Mouse (Mus musculus) hindbrain, embryonic 11.5 days (tissue): ENCODE measurements around the gene Cd300e. TPM values are rescaled to one million over a fixed set of nuclear protein-coding genes. Genes with fewer than 3 reads are reported as not detected.

Source experiments
- ATAC-seq: fragments of 200-750 bp; cut with Nextera tagmentation; 2 replicates; pipeline ENCODE4 v1.8.0; 2017; ENCODE audit warnings: mild to moderate bottlenecking, moderate TSS enrichment, moderate library complexity; ENCODE audit not compliant: low FRiP score
- DNase-seq: peaks from one replicate; pipeline ENCODE4 v3.0.0-alpha.2; 2015; ENCODE audit warnings: low spot score
- H3K27ac ChIP-seq: fragments of 300-500 bp; sonication (generic); 2 replicates; pipeline ENCODE4 v1.5.1; 2014; ENCODE audit warnings: mild to moderate bottlenecking, low read depth, low read length
- H3K27me3 ChIP-seq: fragments of 300-500 bp; sonication (generic); 2 replicates; pipeline ENCODE4 v1.6.1; 2014; ENCODE audit warnings: mild to moderate bottlenecking, low read length, moderate library complexity, mixed read lengths; ENCODE audit not compliant: control insufficient read depth, insufficient read depth
- H3K36me3 ChIP-seq: fragments of 300-500 bp; sonication (generic); 2 replicates; pipeline ENCODE4 v1.6.1; 2014; ENCODE audit warnings: mild to moderate bottlenecking, low read length, moderate library complexity, mixed read lengths; ENCODE audit not compliant: control insufficient read depth, insufficient read depth
- H3K4me1 ChIP-seq: fragments of 300-500 bp; sonication (generic); replicated peaks from 2 replicates; pipeline ENCODE4 v1.6.1; 2014; ENCODE audit warnings: low read length, mixed read lengths; ENCODE audit not compliant: control insufficient read depth, insufficient read depth
- H3K4me2 ChIP-seq: fragments of 300-500 bp; sonication (generic); replicated peaks from 2 replicates; pipeline ENCODE4 v1.6.1; 2014; ENCODE audit warnings: mild to moderate bottlenecking, low read depth, low read length
- H3K4me3 ChIP-seq: fragments of 300-500 bp; sonication (generic); 2 replicates; pipeline ENCODE4 v1.5.1; 2014; ENCODE audit warnings: low read depth, low read length
- H3K9ac ChIP-seq: fragments of 300-500 bp; sonication (generic); 2 replicates; pipeline ENCODE4 v1.6.1; 2014; ENCODE audit warnings: low read depth, low read length
- H3K9me3 ChIP-seq: fragments of 300-500 bp; sonication (generic); 2 replicates; pipeline ENCODE4 v1.6.1; 2016; ENCODE audit warnings: low read length; ENCODE audit not compliant: control insufficient read depth
- WGBS: fragments of 180-500 bp; shearing (Covaris S2); extraction: QIAGEN DNeasy Blood & Tissue Kit; methylation state at CpG from one replicate; pipeline ENCODE4 v1.1.7; 2014; 5-methylcytosine and 5-hydroxymethylcytosine counted together
- polyA plus RNA-seq: library from polyadenylated mRNA; unstranded; fragments of >200 nt; fragmentation: Nextera tagmentation; extraction: Ambion mirVana; gene quantifications from 2 replicates; pipeline ENCODE4 v1.2.1, GENCODE M21; 2014

The Cd300e gene
- polyA plus RNA-seq, 1 experiment from 2014 or later = not detected

- peaks cover 9% of the 10 kb centered on the region for H3K27me3 ChIP-seq
- H3K9ac ChIP-seq = no peak overlapping the region
- no peak overlapping the region for H3K27ac ChIP-seq
- H3K4me3 ChIP-seq = no peak overlapping the region
- H3K4me2 ChIP-seq = no peak overlapping the region
- ATAC-seq = no peak
- H3K4me1 ChIP-seq = peaks cover 3% of the 10 kb centered on the region
- no peak for DNase-seq
- H3K36me3 ChIP-seq = no peaks in the 10 kb centered on the region
- H3K9me3 ChIP-seq = no peaks in the 10 kb centered on the region
- WGBS = 72% methylated on average over 7 of the region's 7 CpGs
Measured at GRCm38 (mm10) chr11:115086213-115086612, 24.2 kb upstream of the Cd300e start.

- Histone ChIP-seq H3K4me1 (peaks cover 3% of the 10 kb centered on the region), H3K4me2 (no peak overlapping the region), H3K27me3 (no peaks in the 10 kb centered on the region; the same call in 1 of the 2 replicates), H3K27ac (no peak overlapping the region), H3K9ac (no peak overlapping the region), H3K4me3 (no peak overlapping the region), H3K9me3 (no peaks in the 10 kb centered on the region), H3K36me3 (no peaks in the 10 kb centered on the region)
- DNase-seq (no peak), ATAC-seq (no peak)
- WGBS = 52% methylated on average over 8 of the region's 8 CpGs
Measured at GRCm38 (mm10) chr11:115085064-115085463, 23.1 kb upstream of the Cd300e start.

- H3K27me3 ChIP-seq = no peaks in the 10 kb centered on the region; the same call in 1 of the 2 replicates
- no peak overlapping the region for H3K4me3 ChIP-seq
- H3K27ac ChIP-seq = no peak overlapping the region
- 28% methylated on average over 12 of the region's 12 CpGs for WGBS
- no peak overlapping the region for H3K4me2 ChIP-seq
- H3K9me3 ChIP-seq = no peaks in the 10 kb centered on the region
- DNase-seq (no peak), ATAC-seq (no peak)
- peaks cover 3% of the 10 kb centered on the region for H3K4me1 ChIP-seq
- H3K36me3 ChIP-seq = no peaks in the 10 kb centered on the region
- H3K9ac ChIP-seq = no peak overlapping the region
Measured at GRCm38 (mm10) chr11:115084595-115084994, 22.6 kb upstream of the Cd300e start.

- no peaks in the 10 kb centered on the region for H3K36me3 ChIP-seq
- no peak overlapping the region for H3K27ac ChIP-seq
- H3K9ac ChIP-seq = no peak overlapping the region
- 49% methylated on average over 18 of the region's 18 CpGs for WGBS
- DNase-seq (peak; percentile 90), ATAC-seq (peak; percentile 53; the same call in 1 of the 2 replicates)
- H3K9me3 ChIP-seq = no peaks in the 10 kb centered on the region
- H3K4me3 ChIP-seq = no peak overlapping the region
- peaks cover 3% of the 10 kb centered on the region for H3K4me1 ChIP-seq
- H3K4me2 ChIP-seq = no peak overlapping the region
- H3K27me3 ChIP-seq = no peaks in the 10 kb centered on the region; the same call in 1 of the 2 replicates
Measured at GRCm38 (mm10) chr11:115083376-115084139, 21.6 kb upstream of the Cd300e start.

- WGBS = 71% methylated on average over 6 of the region's 6 CpGs
- no peaks in the 10 kb centered on the region for H3K9me3 ChIP-seq
- peaks cover 3% of the 10 kb centered on the region for H3K4me1 ChIP-seq
- no peak overlapping the region for H3K4me2 ChIP-seq
- H3K27me3 ChIP-seq = no peaks in the 10 kb centered on the region; the same call in 1 of the 2 replicates
- no peak overlapping the region for H3K27ac ChIP-seq
- ATAC-seq (no peak), DNase-seq (no peak)
- no peaks in the 10 kb centered on the region for H3K36me3 ChIP-seq
- no peak overlapping the region for H3K4me3 ChIP-seq
- H3K9ac ChIP-seq = no peak overlapping the region
Measured at GRCm38 (mm10) chr11:115082196-115082595, 20.2 kb upstream of the Cd300e start.

- H3K36me3 ChIP-seq = no peaks in the 10 kb centered on the region
- no peaks in the 10 kb centered on the region; the same call in 1 of the 2 replicates for H3K27me3 ChIP-seq
- no peak overlapping the region for H3K27ac ChIP-seq
- H3K4me1 ChIP-seq = peaks cover 3% of the 10 kb centered on the region
- H3K4me3 ChIP-seq = no peak overlapping the region
- H3K4me2 ChIP-seq = no peak overlapping the region
- DNase-seq = no peak
- ATAC-seq = no peak
- H3K9me3 ChIP-seq = no peaks in the 10 kb centered on the region
- 67% methylated on average over 3 of the region's 3 CpGs for WGBS
- H3K9ac ChIP-seq = no peak overlapping the region
Measured at GRCm38 (mm10) chr11:115081373-115081772, 19.4 kb upstream of the Cd300e start.

- Histone ChIP-seq H3K4me1 (peaks cover 3% of the 10 kb centered on the region), H3K27me3 (no peaks in the 10 kb centered on the region; the same call in 1 of the 2 replicates), H3K4me3 (no peak overlapping the region), H3K4me2 (no peak overlapping the region), H3K9ac (no peak overlapping the region), H3K9me3 (no peaks in the 10 kb centered on the region), H3K27ac (no peak overlapping the region), H3K36me3 (no peaks in the 10 kb centered on the region)
- DNase-seq = peak; percentile 76
- WGBS = 40% methylated on average over 13 of the region's 13 CpGs
- ATAC-seq = no peak
Measured at GRCm38 (mm10) chr11:115080886-115081285, 18.9 kb upstream of the Cd300e start.

GRCm38 (mm10) chr11:115078680-115079079, 16.7 kb upstream of the Cd300e start:
- Histone ChIP-seq H3K9ac (no peak overlapping the region), H3K4me1 (peaks cover under 1% of the 10 kb centered on the region; the same call in 1 of the 2 replicates), H3K4me3 (no peak overlapping the region), H3K27me3 (peaks cover 9% of the 10 kb centered on the region), H3K36me3 (no peaks in the 10 kb centered on the region), H3K27ac (no peak overlapping the region), H3K9me3 (no peaks in the 10 kb centered on the region), H3K4me2 (no peak overlapping the region)
- DNase-seq (no peak), ATAC-seq (no peak)
- WGBS = 82% methylated on average over 5 of the region's 5 CpGs

- Histone ChIP-seq H3K27ac (no peak overlapping the region), H3K9me3 (no peaks in the 10 kb centered on the region), H3K4me2 (no peak overlapping the region), H3K9ac (no peak overlapping the region), H3K4me3 (no peak overlapping the region), H3K4me1 (no peaks in the 10 kb centered on the region), H3K27me3 (peaks cover 18% of the 10 kb centered on the region), H3K36me3 (no peaks in the 10 kb centered on the region)
- ATAC-seq (no peak), DNase-seq (no peak)
- 90% methylated on average over 1 of the region's 1 CpGs for WGBS
Measured at GRCm38 (mm10) chr11:115077436-115077835, 15.5 kb upstream of the Cd300e start.
